Mouse (Mus musculus) retina, postnatal 7 days (tissue): Measurements from ENCODE around the gene Focad.
A peak's percentile ranks its signal among the peaks of the same experiment; 100 is the strongest.
"Not testable (repeated sequence)": the region's sequence is repeated elsewhere in the genome, so short reads cannot be mapped to it uniquely, and the experiment has no call there.

Experiments
- DNase-seq: peaks from one replicate; pipeline ENCODE4 v3.0.0-alpha.2; 2012; ENCODE audit warnings: low read depth, low spot score

The Focad gene

GRCm38 (mm10) chr4:88302291-88302690 lies 207.9 kb downstream of the Focad start:
- DNase-seq: peak; percentile 11

DNA sequence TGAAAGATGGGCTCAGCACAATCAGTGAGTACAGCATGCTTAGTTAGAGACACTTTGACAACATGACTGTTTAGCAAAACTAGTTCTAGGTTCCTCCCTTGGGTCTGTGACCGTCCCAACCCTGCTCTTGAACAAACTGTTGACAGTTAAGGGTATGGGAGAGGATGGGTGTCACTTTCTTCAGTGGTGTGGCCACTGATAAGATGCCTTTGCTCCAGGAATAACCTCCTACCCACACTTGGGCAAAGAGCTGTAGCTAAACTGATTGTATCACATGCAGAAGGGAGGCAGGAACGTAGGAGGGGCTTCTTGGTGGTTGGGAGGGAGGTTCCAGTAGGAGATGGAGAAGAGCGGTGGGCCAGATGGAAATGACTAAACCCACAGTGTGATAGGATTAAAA lies 213.3 kb downstream of the Focad start:
- no peak for DNase-seq

GRCm38 (mm10) chr4:88308342-88309116 lies 214.1 kb downstream of the Focad start:
- DNase-seq: no peak

- DNase-seq: no peak
Observed at GRCm38 (mm10) chr4:88309676-88310075, 215.2 kb downstream of the Focad start.

DNA sequence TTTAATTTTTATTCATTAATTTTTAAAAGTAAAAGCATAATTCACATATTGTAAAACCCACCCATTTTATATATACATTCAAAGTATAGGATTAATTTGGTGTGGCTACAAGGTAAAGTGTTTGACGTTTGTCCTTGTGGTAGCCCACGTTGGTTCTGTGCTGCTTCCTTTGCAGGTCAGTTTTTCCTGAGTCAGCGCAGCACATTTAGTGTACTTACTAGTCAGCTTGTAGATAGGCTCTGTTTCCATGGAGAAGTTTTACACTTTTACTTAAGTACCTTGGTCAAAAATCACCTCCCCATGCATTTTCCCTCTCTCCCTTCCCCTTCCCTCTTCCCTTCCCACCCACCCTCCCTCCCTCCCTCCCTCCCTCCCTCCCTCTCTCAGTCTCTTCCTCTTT lies 220.5 kb downstream of the Focad start:
- no peak for DNase-seq

DNA sequence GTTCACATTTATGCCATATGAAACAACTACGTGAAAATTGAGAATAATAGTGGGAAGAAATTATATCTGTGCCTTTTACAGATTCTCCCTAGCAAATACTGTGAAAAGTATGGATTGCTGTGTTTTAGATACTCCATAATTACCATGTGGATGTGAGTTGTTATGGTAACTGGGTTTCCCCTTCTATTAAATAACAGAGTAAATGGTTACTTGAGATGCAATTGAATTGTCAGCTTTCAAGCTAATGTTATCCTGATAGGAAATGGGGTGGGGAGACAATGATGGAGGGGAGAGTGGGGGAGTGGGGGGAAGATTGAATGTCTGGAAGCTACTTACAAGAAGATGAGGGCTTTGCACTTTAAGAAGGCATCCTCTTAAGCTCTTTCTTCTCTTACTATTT lies 225.6 kb downstream of the Focad start:
- no peak for DNase-seq

GRCm38 (mm10) chr4:88325392-88325791 lies 231.0 kb downstream of the Focad start:
- DNase-seq: no peak

DNA sequence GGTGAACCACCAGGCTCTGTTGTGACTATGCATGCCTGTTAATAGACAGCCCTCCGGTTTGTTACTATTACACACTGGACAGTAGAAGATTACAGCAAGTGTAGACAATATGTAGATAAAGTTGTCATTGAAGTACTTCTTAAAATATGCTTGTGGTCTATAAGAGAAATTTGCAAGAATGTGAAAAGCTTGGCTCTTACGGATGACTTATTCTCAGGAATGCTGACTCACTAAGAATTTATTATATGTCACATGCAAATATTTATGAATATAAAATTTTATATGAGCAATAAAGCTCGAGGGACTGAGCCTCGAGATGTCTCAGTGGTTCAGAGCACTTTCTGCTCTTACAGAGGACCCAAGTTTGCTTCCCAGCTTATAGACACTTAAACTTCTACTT lies 240.1 kb downstream of the Focad start:
- DNase-seq: no peak

DNA sequence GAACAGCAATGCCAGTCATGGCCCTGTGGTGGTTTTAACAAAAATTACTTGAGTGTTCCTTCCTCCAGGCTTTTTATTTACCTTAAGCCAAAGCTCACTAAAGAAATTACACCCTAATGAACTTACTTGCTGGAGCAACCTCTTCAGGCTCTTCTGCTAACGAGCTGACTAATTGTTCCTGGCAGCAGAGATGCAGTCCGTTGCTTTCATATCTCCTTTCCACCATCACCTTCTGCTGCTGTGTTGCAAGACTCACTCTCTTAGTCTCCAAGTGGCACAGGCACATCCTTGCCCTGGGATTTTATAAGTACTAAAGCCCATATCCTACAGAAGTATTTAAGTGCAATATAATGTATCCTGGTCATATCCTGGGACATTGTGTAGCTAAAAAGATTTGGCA lies 242.3 kb downstream of the Focad start:
- DNase-seq: no peak

DNA sequence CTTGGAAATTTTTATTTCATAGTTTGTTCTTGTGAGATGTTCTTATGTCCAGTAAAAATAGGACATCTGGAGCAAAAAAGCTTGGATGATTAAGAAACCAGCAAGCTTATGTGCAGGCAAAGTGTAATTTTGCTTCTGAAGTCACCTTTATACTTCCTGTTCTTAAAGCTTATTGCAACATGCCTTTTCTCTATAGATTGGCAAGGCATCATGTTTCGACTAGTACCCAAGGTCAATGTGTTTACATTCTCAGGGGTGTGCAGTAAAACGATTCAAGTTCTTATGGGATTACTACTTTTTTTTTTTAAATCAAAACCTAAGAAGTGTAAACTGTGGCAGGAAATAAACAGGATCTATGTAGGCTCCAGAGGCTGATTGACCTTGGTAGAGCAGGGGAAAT lies 242.9 kb downstream of the Focad start:
- DNase-seq: no peak

DNA sequence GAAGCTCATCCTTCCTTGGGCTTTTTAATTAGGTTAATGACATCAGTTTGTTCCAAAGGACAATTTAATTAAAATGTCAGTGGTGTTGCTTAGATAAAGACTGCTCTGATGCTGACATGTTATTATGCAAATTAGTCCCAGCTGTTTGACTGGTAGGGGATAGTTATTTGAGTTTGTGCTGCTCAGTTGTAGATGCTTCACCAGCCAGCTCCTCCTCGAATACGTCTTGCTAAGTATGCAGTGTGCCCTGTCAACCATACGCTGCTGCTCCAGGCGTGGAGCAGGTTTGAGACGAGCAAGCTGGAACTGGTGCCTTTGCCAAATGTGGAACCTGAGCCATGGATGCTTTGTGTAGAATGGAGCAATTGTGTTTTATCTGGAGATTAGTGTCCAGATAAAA lies 243.7 kb downstream of the Focad start:
- no peak for DNase-seq

DNA sequence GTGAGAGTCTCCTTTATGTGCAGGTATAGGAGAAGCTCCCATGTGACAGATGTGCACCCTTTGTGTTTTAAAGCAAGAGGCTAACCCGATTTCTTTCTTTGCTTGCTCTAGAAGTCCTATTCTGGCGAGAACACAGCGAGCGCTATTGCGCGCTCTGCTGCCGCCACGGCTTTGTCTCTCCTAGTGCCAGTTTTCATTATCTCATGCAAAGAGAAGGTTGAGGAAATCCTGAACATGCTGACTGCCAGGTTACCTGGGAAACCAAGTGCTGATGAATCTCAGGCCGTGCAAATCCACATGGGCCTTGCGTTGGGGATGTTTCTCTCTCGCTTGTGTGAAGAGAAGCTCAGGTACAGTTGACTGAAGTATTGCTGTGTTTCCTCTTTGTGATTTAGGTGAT lies 250.0 kb downstream of the Focad start:
- no peak for DNase-seq

DNA sequence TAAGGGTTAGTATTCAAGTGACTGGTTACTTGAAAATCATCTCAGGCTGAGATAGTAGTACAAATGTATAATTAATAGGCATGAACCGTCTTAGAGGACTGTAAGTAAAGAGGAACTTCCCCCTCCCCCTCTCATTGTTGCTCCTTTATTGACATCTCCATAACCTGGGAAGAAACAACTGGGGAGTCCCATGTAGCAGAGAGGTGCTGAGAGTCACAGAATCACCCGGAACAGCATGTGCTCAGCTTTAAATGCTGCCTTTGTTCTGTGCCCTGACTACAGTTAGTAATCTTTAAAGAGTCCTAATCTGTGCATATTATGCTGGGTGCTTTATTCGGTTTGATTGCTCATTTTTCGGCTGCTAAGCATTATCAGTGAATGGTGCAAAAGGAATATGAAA lies 250.6 kb downstream of the Focad start:
- DNase-seq: no peak

- DNase-seq: no peak
Observed at GRCm38 (mm10) chr4:88345938-88346337, 251.5 kb downstream of the Focad start.

DNA sequence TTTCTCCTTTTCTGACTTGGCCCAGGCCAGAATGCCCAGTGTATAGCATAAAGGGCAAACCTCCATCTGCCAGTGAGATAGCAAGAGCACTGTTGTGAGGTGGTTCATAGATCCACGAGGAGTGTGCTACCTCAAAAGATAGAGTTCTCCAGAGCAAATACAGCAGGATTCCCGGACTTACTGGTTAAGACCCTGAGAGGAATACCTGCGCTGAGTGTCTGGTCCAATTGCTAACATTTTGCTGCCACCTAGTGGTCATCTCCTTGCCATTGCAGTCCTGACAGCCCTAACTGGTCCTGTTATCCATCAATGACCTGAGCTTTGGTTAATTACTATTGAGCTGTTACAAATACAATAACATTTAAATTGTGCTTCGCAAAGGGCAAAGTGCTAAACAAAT lies 256.5 kb downstream of the Focad start:
- DNase-seq: peak; percentile 72

DNA sequence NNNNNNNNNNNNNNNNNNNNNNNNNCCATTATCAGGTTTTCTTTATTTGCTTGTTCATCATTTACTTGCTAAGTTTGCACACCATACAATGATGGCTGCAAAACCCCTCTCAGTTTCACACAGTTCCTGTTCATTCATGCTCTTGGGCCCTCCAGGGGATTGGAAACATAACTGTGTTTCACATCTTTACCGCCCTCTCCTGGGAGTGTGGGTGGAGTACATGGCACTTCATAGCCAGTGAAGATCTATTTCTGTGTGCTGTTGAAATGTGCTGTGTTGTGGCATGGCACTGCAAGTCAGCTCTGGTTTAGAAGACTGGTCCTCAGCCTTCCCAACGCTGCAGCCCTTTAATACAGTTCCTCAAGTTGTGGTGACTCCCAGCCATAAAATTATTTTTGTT lies 262.2 kb downstream of the Focad start:
- no peak for DNase-seq

GRCm38 (mm10) chr4:88357431-88357830 lies 263.0 kb downstream of the Focad start:
- DNase-seq: no peak

GRCm38 (mm10) chr4:88369951-88370350 lies 275.5 kb downstream of the Focad start:
- DNase-seq: no peak

DNA sequence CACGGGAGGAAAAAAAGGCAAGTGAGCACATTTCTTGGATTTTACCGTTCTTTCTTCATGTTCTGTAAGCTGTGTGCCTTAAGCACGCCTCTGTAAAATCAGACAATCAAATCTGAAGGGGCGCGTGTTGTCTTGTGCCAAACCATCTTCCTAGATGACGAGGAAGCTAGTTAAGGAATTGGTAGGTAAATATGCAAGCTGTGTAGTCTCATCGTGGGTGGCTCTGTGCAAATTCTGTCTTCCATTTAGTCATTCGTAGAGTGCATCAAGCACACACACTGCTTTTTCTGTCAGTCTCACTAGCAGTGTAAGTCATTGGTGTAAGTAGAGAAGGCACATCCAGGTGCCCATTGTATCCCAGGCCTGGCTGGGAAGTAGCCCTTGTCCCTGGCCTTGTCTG lies 276.4 kb downstream of the Focad start:
- DNase-seq: no peak

DNA sequence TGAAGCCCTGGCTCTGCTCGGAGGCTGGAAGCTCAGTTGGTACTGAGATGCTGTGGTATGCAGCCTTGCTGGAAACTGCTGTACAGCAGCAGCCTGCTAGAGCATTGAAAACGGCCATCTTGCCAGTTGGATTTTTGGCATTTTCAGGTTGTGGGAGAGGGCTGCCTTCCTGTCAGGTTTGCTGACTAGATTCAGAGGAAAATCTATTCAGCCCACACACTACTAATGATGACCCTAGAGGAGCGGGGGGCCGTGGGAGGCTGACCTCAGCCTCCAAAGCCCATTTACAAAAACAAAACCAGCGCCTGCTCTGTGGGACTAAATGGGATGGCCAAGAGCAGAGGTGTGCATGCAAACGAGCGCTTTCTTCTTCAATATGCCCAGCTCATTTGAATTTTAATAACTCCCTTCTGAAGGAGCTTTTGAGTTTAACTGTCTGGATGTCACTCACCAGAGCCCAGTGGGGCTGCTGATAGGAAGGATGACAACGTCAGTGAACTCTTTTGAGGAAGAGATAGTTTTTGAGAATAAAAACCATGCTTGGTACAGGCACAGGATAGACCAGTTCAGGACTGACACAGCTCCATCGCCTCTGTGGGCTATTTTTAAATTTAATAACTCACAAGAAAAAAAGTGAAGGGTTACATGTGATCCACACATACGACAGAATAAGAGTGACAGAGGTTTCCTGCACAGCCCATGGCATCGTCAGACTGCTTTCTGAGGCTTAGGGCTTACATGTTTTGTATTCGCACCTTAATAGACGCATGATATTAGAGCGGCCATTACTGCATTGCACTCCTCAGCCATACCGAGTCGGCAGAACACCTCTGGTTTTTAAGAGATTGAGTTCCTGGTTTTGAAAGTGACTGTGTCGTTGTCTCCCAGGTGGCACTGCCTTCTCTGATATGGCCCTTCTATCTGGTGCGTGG lies 278.1 kb downstream of the Focad start:
- DNase-seq: no peak

DNA sequence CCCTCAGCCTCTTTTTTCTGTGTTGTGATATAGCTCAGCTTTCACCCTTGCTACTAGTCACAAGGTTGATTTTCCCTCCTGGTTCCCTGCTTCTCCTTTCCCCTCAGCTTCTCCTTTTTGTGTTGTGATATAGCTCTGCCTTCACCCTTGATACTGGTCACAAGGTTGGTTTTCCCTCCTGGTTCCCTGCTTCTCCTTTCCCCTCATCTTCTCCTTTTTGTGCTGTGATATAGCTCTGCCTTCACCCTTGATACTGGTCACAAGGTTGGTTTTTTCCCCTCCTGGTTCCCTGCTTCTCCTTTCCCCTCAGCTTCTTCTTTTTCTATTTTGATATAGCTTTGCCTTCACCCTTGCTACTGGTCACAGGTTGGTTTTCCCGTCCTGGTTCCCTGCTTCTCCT lies 295.6 kb downstream of the Focad start:
- DNase-seq: no peak

DNA sequence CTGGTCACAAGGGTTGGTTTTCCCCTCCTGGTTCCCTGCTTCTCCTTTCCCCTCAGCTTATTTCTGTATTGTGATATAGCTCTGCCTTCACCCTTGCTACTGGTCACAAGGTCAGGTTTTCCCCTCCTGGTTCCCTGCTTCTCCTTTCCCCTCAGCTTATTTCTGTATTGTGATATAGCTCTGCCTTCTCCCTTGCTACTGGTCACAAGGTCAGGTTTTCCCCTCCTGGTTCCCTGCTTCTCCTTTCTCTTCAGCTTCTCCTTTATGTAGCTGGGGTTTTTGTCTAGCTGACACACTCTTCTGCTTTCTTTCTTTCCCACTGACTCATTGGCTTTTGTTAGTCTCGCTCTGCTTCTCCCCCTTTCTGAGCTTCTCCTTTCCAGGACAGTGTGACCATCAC lies 296.2 kb downstream of the Focad start:
- not testable (repeated sequence) for DNase-seq

DNA sequence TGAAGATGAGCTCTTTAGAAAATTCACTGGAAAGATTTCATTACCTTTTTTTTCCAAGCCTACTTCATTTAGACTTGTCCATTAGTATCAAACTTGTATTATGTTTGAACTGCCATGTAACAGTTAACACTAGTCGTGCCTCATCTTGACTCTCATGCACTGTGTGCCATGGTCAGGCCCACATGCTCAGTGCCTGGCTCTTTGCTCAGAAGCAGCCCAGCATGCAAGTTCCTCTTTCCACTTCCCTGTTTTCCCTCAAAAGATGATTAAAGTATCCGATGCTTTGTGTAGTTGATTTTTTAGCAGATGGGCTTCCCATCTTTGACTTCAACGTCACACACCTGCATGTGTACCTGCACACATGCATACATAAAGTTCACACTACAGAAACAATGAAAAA lies 301.3 kb downstream of the Focad start:
- DNase-seq: no peak
